Comparison of ENCODE assay signal across 18 mouse cellular contexts in the genomic region with DNA sequence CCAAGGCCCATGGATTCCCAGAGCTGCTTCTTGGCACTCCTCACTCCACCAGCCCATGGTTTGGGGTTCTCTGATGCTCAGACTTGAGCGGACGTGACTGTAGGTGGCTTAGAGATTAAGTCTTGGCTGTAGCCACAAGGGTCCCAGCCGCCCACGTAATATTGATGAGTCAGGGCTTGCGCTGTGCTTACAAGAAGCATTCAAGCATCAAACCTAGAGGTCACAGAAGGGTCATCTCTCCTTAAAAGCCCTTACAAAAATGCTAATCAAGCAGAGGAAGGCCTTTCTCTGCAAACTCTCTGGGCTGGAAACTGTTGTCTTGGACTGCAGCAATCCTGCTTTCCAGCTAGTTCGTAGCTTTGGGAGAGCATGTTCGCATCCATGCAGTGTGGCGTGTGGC.
DNase-seq lines count a peak whose midpoint lies in the region; ATAC-seq lines count a peak whose summit lies in the region.
"Had no signal": no experiment of that assay in that cellular context is flagged by ENCODE, and none has a peak within 500 bp of the region (broad histone marks: within the 10 kb centered on the region; RNA-seq: fewer than 3 reads in every experiment).

No protein-coding gene starts in this region.

- H3K36me3 ChIP-seq in midbrain, embryonic 10.5 days, result no peaks in the 10 kb centered on the region
- H3K36me3 ChIP-seq in midbrain, embryonic 13.5 days, result no peaks in the 10 kb centered on the region
- no peaks in the 10 kb centered on the region for H3K36me3 ChIP-seq in kidney, embryonic 15.5 days
- no peaks in the 10 kb centered on the region for H3K36me3 ChIP-seq in intestine, embryonic 16.5 days (ENCODE audit: control insufficient read depth, insufficient read depth, low read length)
- H3K36me3 ChIP-seq: heart, embryonic 12.5 days; limb, embryonic 13.5 days; midbrain, embryonic 15.5 days; neural tube, embryonic 12.5 days had no signal

- no peak overlapping the region for H3K9ac ChIP-seq in midbrain, embryonic 13.5 days (replicated peaks)
- H3K9ac ChIP-seq in kidney, embryonic 15.5 days, result no peak overlapping the region
- no peak overlapping the region for H3K9ac ChIP-seq in intestine, embryonic 16.5 days (ENCODE audit: low read depth, low read length)
- H3K9ac ChIP-seq: heart, embryonic 12.5 days; limb, embryonic 13.5 days; liver, postnatal 0 days; midbrain, embryonic 15.5 days; neural tube, embryonic 12.5 days had no signal

- H3K4me3 ChIP-seq in midbrain, embryonic 10.5 days, result no peak overlapping the region
- no peak overlapping the region for H3K4me3 ChIP-seq in midbrain, embryonic 13.5 days (replicated peaks)
- no peak overlapping the region for H3K4me3 ChIP-seq in kidney, embryonic 15.5 days (replicated peaks)
- H3K4me3 ChIP-seq in intestine, embryonic 16.5 days (ENCODE audit: low read length), result no peak overlapping the region
- H3K4me3 ChIP-seq: heart, embryonic 12.5 days; limb, embryonic 13.5 days; midbrain, embryonic 15.5 days; neural tube, embryonic 12.5 days had no signal

- H3K4me2 ChIP-seq in midbrain, embryonic 13.5 days (replicated peaks), result no peak overlapping the region
- H3K4me2 ChIP-seq in kidney, embryonic 15.5 days, result no peak overlapping the region
- H3K4me2 ChIP-seq in intestine, embryonic 16.5 days (ENCODE audit: low read depth, low read length), result no peak overlapping the region
- H3K4me2 ChIP-seq: heart, embryonic 12.5 days; limb, embryonic 13.5 days; midbrain, embryonic 15.5 days; neural tube, embryonic 12.5 days had no signal

- ATAC-seq in midbrain, embryonic 13.5 days, result no peak
- peak; percentile 78 for ATAC-seq in kidney, embryonic 15.5 days (replicated peaks; ENCODE audit: low FRiP score)
- no peak for ATAC-seq in intestine, embryonic 16.5 days
- ATAC-seq: intestine, postnatal 0 days; liver, postnatal 0 days; midbrain, embryonic 15.5 days had no signal

- H3K27ac ChIP-seq in midbrain, embryonic 10.5 days (replicated peaks), result no peak overlapping the region
- no peak overlapping the region for H3K27ac ChIP-seq in midbrain, embryonic 13.5 days
- H3K27ac ChIP-seq in kidney, embryonic 15.5 days, result peak overlapping the region; percentile 37; the same call in 1 of the 2 replicates
- no peak overlapping the region for H3K27ac ChIP-seq in intestine, embryonic 16.5 days (ENCODE audit: low read length)
- H3K27ac ChIP-seq: limb, embryonic 13.5 days; midbrain, embryonic 15.5 days; neural tube, embryonic 12.5 days had no signal

- H3K4me1 ChIP-seq in midbrain, embryonic 10.5 days, result peaks cover 8% of the 10 kb centered on the region
- no peaks in the 10 kb centered on the region for H3K4me1 ChIP-seq in midbrain, embryonic 13.5 days (replicated peaks)
- H3K4me1 ChIP-seq in kidney, embryonic 15.5 days, result peaks cover 8% of the 10 kb centered on the region; the same call in 1 of the 2 replicates
- no peaks in the 10 kb centered on the region for H3K4me1 ChIP-seq in intestine, embryonic 16.5 days (ENCODE audit: control insufficient read depth, insufficient read depth, low read length)
- H3K4me1 ChIP-seq: heart, embryonic 12.5 days; limb, embryonic 13.5 days; midbrain, embryonic 15.5 days; neural tube, embryonic 12.5 days had no signal

- H3K9me3 ChIP-seq in midbrain, embryonic 10.5 days (replicated peaks), result no peaks in the 10 kb centered on the region
- no peaks in the 10 kb centered on the region for H3K9me3 ChIP-seq in midbrain, embryonic 13.5 days
- H3K9me3 ChIP-seq in kidney, embryonic 15.5 days (replicated peaks), result no peaks in the 10 kb centered on the region
- H3K9me3 ChIP-seq in intestine, embryonic 16.5 days (ENCODE audit: control insufficient read depth, low read length), result no peaks in the 10 kb centered on the region
- H3K9me3 ChIP-seq: heart, embryonic 12.5 days; limb, embryonic 13.5 days; midbrain, embryonic 15.5 days; neural tube, embryonic 12.5 days had no signal

- DNase-seq in midbrain, embryonic 10.5 days (ENCODE audit: low spot score), result peak; percentile 19
- DNase-seq in embryo, embryonic 10.5 days (ENCODE audit: low spot score), result peak; percentile 66
- peak; percentile 38 for DNase-seq in retina, postnatal 1 day
- DNase-seq in thymus, postnatal 25 days, result no peak
- DNase-seq in left cerebral cortex, adult 8-10 months (ENCODE audit: low spot score in 2 of 2), result no peak
- DNase-seq: adrenal gland, adult 8-10 months; cerebellum, postnatal 25 days; gastrocnemius, postnatal 10 days; liver, postnatal 0 days; lung, postnatal 4 days had no signal

- H3K27me3 ChIP-seq in midbrain, embryonic 10.5 days (ENCODE audit: low read depth, poor library complexity, severe bottlenecking), result no peaks in the 10 kb centered on the region
- H3K27me3 ChIP-seq in midbrain, embryonic 13.5 days, result no peaks in the 10 kb centered on the region
- H3K27me3 ChIP-seq in kidney, embryonic 15.5 days, result no peaks in the 10 kb centered on the region
- no peaks in the 10 kb centered on the region for H3K27me3 ChIP-seq in intestine, embryonic 16.5 days (replicated peaks; ENCODE audit: control insufficient read depth, insufficient read depth, low read length)
- H3K27me3 ChIP-seq: heart, embryonic 12.5 days; limb, embryonic 13.5 days; midbrain, embryonic 15.5 days; neural tube, embryonic 12.5 days had no signal

- 36% methylated on average over 8 of the region's 8 CpGs for WGBS in midbrain, embryonic 10.5 days
- 34% methylated on average over 8 of the region's 8 CpGs for WGBS in midbrain, embryonic 13.5 days
- WGBS in kidney, embryonic 15.5 days, result 63% methylated on average over 8 of the region's 8 CpGs
- 77% methylated on average over 8 of the region's 8 CpGs for WGBS in intestine, embryonic 16.5 days

Comparison
In these comparisons a context has a peak if more than half of its experiments do, and no peak if none do; other contexts are left out.
1. DNase-seq: peak in midbrain, embryonic 10.5 days (single experiment), embryo, embryonic 10.5 days (single experiment) and retina, postnatal 1 day (single experiment); none in thymus, postnatal 25 days (single experiment) and left cerebral cortex, adult 8-10 months (0 of 2).